Mouse (Mus musculus): Measurements from ENCODE around the gene Neurl3. TPM values are rescaled to one million over a fixed set of nuclear protein-coding genes. Genes with fewer than 3 reads are reported as not detected.

The Neurl3 gene
- polyA plus RNA-seq, 1 experiment from 2014 or later, result 1.3 TPM

DNA sequence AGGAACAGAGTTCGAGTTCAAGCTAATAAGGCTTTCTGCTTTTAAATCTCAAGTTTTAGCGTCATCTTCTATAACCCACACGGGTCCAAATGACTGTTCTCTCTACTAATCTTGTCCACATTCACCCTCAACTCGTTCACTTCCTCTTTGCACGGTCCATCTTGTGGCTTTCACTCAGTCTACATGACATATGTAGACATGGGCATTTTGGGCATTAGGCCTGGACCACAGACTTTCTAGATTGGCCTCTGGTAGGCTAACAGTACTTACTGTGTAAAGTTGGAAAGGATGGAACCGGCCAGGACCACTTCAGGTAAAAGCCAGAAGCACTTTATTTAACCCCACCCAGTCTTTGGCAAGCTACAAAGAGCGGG is 32.6 kb upstream of the Neurl3 start:
- Histone ChIP-seq H3K9me3 (no peaks in the 10 kb centered on the region), H3K9ac (no peak overlapping the region), H3K4me3 (no peak overlapping the region), H3K27ac (no peak overlapping the region), H3K4me1 (replicated peaks) (peaks cover 30% of the 10 kb centered on the region), H3K4me2 (no peak overlapping the region), H3K36me3 (no peaks in the 10 kb centered on the region), H3K27me3 (peaks cover 43% of the 10 kb centered on the region)
- 70% methylated on average over 7 of the region's 7 CpGs for WGBS
- ATAC-seq (ENCODE audit: low FRiP score), result peak; percentile 17

DNA sequence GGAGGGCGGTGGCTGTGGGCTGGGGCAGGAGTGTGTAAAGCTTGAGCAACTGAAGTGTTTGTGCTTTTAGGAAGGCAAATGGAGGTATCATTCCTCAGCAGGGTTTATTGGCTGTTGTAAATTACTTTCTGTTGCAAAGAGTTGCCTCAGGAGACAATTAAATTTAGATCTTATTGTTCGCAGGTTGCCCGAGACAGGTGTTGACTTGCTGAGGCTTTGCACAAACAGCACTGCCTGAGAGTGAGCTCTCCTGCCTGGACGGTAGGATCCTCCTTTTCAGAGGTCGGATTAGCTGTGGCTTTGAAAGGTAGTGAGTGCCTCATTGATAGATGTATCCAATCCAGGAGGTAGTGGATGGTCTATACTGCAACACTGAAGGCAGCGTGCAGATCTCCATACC is 31.6 kb upstream of the Neurl3 start:
- Histone ChIP-seq H3K9me3 (no peaks in the 10 kb centered on the region), H3K36me3 (no peaks in the 10 kb centered on the region), H3K4me2 (no peak overlapping the region), H3K4me3 (no peak overlapping the region), H3K4me1 (replicated peaks) (peaks cover 30% of the 10 kb centered on the region), H3K27me3 (peaks cover 52% of the 10 kb centered on the region), H3K9ac (no peak overlapping the region), H3K27ac (no peak overlapping the region)
- no peak for ATAC-seq (ENCODE audit: low FRiP score)
- WGBS, result 79% methylated on average over 6 of the region's 6 CpGs

DNA sequence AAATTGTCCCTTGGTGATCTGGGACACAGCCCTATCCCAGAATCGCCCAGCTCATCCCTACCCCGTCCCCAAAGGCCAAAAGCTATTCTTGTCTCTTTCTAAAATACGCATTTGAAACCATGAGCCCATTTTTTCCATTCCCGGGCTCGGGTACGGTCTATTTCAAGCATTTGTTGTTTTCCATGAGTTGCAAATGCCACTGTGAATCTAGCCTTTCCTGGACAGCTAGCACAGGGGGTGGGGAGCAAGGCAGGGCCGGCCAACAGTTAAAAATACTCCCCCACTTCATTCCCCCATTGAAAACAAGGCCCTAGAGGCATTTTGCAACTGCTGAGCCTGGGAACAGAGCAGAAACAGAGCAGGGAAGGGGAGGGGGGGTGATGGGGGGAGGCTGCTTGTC is 30.3 kb upstream of the Neurl3 start:
- no peak overlapping the region for H3K9ac ChIP-seq
- no peak overlapping the region for H3K4me3 ChIP-seq
- peaks cover 50% of the 10 kb centered on the region for H3K27me3 ChIP-seq
- no peaks in the 10 kb centered on the region for H3K9me3 ChIP-seq
- no peaks in the 10 kb centered on the region for H3K36me3 ChIP-seq
- no peak for ATAC-seq (ENCODE audit: low FRiP score)
- no peak overlapping the region for H3K27ac ChIP-seq
- WGBS, result 75% methylated on average over 7 of the region's 7 CpGs
- H3K4me1 ChIP-seq (replicated peaks), result peaks cover 25% of the 10 kb centered on the region
- no peak overlapping the region for H3K4me2 ChIP-seq

DNA sequence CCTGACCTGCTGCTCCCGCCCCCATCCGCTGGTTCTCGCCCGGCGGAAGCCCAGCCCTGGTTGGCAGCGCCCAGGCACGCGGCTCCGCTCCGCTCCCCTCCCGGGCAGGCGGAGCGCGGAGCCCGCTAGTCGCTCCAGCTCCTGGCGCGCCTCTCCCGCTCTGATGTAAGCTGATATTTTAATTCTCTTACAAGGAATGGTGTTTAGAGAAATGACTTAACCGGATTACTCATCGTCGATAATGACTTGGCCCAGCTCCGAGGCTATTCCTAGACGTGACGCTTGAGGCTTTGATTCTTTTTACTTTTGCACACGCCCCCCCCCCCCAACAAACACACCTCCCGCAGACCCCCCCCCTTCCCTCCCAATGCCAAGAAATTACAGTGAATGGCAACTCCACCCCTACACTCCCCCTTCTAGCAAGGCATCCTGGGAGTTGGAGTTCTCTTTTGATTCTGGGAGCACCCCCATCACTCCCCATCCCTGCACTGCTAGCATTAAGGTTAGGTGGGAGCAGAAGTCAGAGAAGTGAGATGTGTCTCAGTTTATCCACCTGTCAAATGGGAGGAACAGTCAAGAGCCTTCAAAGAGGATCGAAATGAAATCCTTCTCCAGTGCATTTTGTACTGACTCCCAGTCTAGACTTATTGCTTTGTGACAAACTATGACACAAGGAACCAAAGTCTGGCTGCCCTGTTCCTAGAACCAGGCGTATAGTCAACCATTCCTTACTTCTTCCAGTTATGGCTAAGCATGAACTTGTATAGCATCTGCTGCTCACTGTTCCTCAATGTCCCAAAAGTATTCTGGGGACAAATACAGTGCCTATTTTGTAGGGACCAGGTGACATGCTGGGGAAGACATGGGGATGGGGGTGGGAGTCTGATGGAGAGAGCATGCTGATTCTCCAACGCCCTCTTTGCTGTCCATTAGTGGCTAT is 29.2 kb upstream of the Neurl3 start:
- Histone ChIP-seq H3K27me3 (peaks cover 42% of the 10 kb centered on the region), H3K4me1 (replicated peaks) (peaks cover 15% of the 10 kb centered on the region), H3K4me3 (peak overlapping the region; percentile 39), H3K4me2 (peak overlapping the region; percentile 76), H3K27ac (0 out of 2 replicates have a peak overlapping the region, but pooled peaks have one; percentile 67), H3K9ac (peak overlapping the region; percentile 63), H3K9me3 (no peaks in the 10 kb centered on the region), H3K36me3 (no peaks in the 10 kb centered on the region)
- ATAC-seq (ENCODE audit: low FRiP score), result peak; percentile 31
- WGBS, result 9% methylated on average over 30 of the region's 30 CpGs

DNA sequence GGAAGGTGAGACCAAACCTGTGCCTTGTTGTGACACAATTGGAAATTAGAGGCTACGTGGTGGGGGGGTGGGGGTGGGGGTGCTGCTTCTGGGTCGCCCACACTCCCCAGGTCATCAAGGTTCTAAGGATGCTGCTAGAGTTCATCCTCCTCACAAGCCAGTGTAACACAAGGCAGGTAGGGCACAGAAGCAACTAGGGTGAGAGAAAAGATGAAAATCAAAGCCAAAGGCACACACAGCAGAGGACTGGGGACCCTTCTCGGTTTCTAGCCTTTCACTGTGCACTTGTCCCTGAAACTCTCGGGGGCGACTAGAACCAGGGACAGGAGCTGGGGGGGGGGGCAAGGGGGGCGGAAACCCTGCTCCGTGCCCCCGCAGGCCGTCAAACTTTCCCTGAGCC is 28.5 kb upstream of the Neurl3 start:
- ATAC-seq (ENCODE audit: low FRiP score), result no peak
- Histone ChIP-seq H3K27ac (0 out of 2 replicates have a peak overlapping the region, but pooled peaks have one; percentile 67), H3K36me3 (no peaks in the 10 kb centered on the region), H3K4me1 (replicated peaks) (peaks cover 8% of the 10 kb centered on the region), H3K4me2 (peak overlapping the region; percentile 76), H3K4me3 (peak overlapping the region; percentile 39), H3K9ac (peak overlapping the region; percentile 63), H3K9me3 (no peaks in the 10 kb centered on the region), H3K27me3 (peaks cover 44% of the 10 kb centered on the region)
- 20% methylated on average over 9 of the region's 9 CpGs for WGBS

DNA sequence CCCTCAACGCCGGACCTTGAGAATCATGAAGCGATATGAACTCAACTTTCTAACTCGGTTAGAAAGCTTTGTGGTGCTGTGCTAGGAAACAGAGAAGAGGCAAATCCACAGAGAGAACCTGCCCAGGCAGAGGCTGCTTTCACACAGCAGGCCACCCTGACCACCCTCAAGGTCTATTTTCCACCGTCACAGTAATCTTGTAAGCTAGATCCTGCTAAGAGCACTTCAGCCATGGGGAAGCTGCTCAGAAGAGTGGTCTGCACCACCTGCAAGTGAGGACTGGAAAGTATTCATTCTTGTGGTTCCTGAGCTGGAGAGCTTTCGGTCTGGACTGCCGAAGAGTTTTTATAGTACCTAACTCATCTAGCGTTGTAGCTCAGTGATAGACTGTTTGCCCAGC is 27.8 kb upstream of the Neurl3 start:
- H3K27ac ChIP-seq, result no peak overlapping the region
- no peak overlapping the region for H3K4me2 ChIP-seq
- H3K36me3 ChIP-seq, result no peaks in the 10 kb centered on the region
- H3K4me3 ChIP-seq, result no peak overlapping the region
- peaks cover 49% of the 10 kb centered on the region for H3K27me3 ChIP-seq
- peaks cover 6% of the 10 kb centered on the region for H3K4me1 ChIP-seq (replicated peaks)
- ATAC-seq (ENCODE audit: low FRiP score), result no peak
- 77% methylated on average over 8 of the region's 8 CpGs for WGBS
- no peaks in the 10 kb centered on the region for H3K9me3 ChIP-seq
- H3K9ac ChIP-seq, result no peak overlapping the region

DNA sequence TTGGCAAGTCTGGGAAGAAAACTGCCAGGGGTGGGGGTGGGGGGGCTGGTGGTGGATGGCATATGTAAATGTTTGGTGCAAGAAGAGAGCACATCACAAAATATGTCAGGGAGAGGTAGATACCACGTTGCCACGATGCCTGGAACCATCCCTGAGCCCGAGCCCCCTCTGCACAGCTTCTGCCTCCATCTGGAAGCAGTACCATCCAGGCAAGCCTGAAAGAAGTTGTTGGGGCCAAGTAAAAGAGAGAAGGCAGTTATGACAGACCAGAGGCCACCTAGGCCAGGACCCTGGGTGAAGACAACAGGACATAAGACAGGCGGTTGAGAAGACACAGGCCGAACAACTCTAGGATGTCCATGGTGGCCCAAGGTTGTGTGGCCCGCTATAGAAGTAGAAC is 26.0 kb upstream of the Neurl3 start:
- H3K4me3 ChIP-seq, result no peak overlapping the region
- ATAC-seq (ENCODE audit: low FRiP score), result no peak
- H3K27me3 ChIP-seq, result peaks cover 50% of the 10 kb centered on the region
- H3K9ac ChIP-seq, result no peak overlapping the region
- peaks cover 6% of the 10 kb centered on the region for H3K4me1 ChIP-seq (replicated peaks)
- H3K4me2 ChIP-seq, result no peak overlapping the region
- WGBS, result 92% methylated on average over 6 of the region's 6 CpGs
- no peak overlapping the region for H3K27ac ChIP-seq
- no peaks in the 10 kb centered on the region for H3K9me3 ChIP-seq
- no peaks in the 10 kb centered on the region for H3K36me3 ChIP-seq

DNA sequence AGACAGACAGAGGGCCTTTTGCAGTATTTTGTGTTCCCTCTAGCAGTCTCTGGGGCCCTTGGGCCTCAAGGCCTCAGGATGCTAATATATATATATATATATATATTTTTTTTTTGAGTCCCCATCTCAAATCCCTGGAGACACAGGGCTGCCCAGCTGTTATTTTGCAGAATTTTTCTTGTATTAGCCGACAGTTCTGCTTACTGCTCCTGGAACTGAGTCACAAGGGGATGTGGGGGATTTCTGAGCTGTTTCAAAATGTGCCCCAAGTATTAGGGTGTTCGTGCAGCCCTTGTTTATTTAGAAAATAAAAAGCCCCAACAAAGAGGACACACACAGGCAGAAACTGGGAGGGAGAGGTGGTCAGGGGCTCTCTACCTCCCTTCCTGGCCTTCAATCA is 25.2 kb upstream of the Neurl3 start:
- no peak overlapping the region for H3K27ac ChIP-seq
- no peak overlapping the region for H3K9ac ChIP-seq
- WGBS, result 65% methylated on average over 2 of the region's 2 CpGs
- H3K9me3 ChIP-seq, result no peaks in the 10 kb centered on the region
- peaks cover 6% of the 10 kb centered on the region for H3K4me1 ChIP-seq (replicated peaks)
- H3K27me3 ChIP-seq, result peaks cover 49% of the 10 kb centered on the region
- no peaks in the 10 kb centered on the region for H3K36me3 ChIP-seq
- H3K4me3 ChIP-seq, result no peak overlapping the region
- no peak overlapping the region for H3K4me2 ChIP-seq
- ATAC-seq (ENCODE audit: low FRiP score), result no peak

DNA sequence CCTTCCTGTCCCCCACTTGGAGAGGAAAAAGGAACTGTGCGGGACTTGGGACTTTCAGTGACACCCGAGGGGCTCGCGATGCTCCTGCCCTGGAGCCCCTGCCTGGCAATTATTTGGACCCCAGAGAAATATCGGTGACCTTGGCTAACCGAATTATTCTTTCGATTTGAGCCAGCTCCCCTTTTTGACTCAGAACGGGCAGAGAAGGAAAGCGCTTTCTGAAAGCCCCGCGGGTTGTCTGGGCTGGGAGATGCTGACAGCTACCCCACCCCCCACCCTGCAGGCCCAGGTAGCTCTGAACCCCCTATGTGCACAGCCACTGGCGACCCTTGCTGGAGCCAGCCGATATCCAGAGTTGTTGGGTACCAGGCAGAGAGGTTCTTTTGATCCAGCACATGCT is 24.6 kb upstream of the Neurl3 start:
- ATAC-seq (ENCODE audit: low FRiP score), result no peak
- Histone ChIP-seq H3K4me3 (no peak overlapping the region), H3K27ac (no peak overlapping the region), H3K4me2 (no peak overlapping the region), H3K36me3 (no peaks in the 10 kb centered on the region), H3K9me3 (no peaks in the 10 kb centered on the region), H3K27me3 (peaks cover 45% of the 10 kb centered on the region), H3K9ac (no peak overlapping the region), H3K4me1 (replicated peaks) (peaks cover 6% of the 10 kb centered on the region)
- WGBS, result 30% methylated on average over 13 of the region's 13 CpGs

DNA sequence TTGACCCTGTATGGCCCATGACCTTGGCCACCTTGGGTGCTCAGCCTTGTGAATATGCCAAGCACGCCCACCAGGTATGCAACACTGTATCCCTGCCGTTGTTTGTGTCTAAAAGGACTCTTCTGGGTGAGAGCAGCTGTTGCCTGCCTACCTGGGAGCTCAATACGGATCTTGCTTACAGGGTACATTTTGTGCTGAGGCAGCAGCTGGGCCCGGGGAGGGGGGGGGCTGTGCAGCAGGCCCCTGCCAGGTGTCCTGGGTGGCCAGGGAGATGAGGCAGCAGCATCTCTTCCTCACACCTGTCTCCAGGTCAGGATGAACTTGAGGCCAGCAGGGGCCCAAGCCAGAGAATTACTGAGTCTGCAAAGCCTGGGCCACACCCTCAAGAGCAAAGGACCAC is 23.6 kb upstream of the Neurl3 start:
- ATAC-seq (ENCODE audit: low FRiP score), result no peak
- H3K9ac ChIP-seq, result no peak overlapping the region
- H3K36me3 ChIP-seq, result no peaks in the 10 kb centered on the region
- H3K4me3 ChIP-seq, result no peak overlapping the region
- H3K9me3 ChIP-seq, result no peaks in the 10 kb centered on the region
- WGBS, result 78% methylated on average over 4 of the region's 4 CpGs
- no peak overlapping the region for H3K4me2 ChIP-seq
- H3K27ac ChIP-seq, result no peak overlapping the region
- H3K4me1 ChIP-seq (replicated peaks), result peaks cover 4% of the 10 kb centered on the region
- H3K27me3 ChIP-seq, result peaks cover 42% of the 10 kb centered on the region

DNA sequence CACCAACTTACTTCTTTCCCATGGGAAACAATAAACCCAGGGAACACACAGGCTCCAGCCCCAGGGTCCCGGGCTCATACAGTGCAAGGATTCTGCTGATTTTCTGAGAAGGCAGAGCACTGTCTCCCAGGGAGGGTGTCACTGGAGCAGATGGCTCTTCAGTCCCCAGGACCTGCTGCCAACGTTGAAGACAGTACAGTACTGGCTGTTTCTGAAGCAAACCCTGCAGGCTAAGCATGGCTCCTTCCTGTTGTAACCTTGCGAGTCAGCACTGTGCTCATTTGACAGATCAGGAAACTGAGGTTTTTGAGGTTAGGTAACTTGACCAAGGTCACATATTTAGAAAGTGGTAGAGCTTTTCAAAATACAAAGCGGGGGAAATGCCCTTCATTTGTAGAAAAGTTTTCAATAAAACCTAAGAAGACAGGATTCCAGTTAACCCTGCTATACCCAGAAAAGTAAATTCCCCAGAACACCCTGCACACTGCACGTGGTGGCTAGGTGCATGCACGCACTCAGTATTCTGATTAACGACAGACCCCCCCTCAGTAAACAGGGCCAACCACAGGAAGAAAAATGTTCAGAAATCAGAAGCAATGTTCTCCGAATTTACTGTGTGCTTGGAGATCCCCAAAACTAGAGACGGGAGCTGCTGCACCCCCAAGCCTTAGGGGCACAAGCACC is 22.1 kb upstream of the Neurl3 start:
- H3K9me3 ChIP-seq, result no peaks in the 10 kb centered on the region
- peaks cover 30% of the 10 kb centered on the region for H3K27me3 ChIP-seq
- no peak overlapping the region for H3K27ac ChIP-seq
- H3K36me3 ChIP-seq, result no peaks in the 10 kb centered on the region
- H3K4me3 ChIP-seq, result no peak overlapping the region
- ATAC-seq (ENCODE audit: low FRiP score), result no peak
- no peaks in the 10 kb centered on the region for H3K4me1 ChIP-seq (replicated peaks)
- 74% methylated on average over 9 of the region's 9 CpGs for WGBS
- no peak overlapping the region for H3K9ac ChIP-seq
- no peak overlapping the region for H3K4me2 ChIP-seq

DNA sequence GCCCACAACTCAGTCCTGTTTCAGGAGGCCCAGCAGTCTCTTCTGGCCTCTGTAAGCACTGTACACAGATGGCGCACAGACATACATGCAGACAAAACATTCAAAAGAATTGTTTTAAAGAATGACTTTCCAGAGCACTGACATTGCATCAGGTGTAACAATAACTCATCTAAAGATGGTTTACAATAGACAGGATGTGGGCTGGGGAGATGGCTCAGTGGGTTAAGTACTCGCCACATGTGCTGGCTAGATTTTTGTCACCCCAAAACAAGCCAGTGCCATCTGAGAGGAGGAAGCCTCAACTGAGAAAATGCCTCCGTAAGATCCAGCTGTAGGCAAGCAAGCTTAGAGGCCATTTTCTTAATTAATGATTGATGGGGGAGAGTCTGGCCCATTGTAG is 19.9 kb upstream of the Neurl3 start:
- no peak overlapping the region for H3K9ac ChIP-seq
- H3K4me2 ChIP-seq, result no peak overlapping the region
- peaks cover 18% of the 10 kb centered on the region; the same call in 1 of the 2 replicates for H3K27me3 ChIP-seq
- H3K4me1 ChIP-seq (replicated peaks), result no peaks in the 10 kb centered on the region
- no peaks in the 10 kb centered on the region for H3K36me3 ChIP-seq
- H3K4me3 ChIP-seq, result no peak overlapping the region
- 87% methylated on average over 3 of the region's 3 CpGs for WGBS
- H3K9me3 ChIP-seq, result no peaks in the 10 kb centered on the region
- no peak for ATAC-seq (ENCODE audit: low FRiP score)
- H3K27ac ChIP-seq, result no peak overlapping the region

Measured in hindbrain, embryonic 13.5 days (tissue).